Mouse (Mus musculus): Measurements from ENCODE around the gene Gm3854.

DNA sequence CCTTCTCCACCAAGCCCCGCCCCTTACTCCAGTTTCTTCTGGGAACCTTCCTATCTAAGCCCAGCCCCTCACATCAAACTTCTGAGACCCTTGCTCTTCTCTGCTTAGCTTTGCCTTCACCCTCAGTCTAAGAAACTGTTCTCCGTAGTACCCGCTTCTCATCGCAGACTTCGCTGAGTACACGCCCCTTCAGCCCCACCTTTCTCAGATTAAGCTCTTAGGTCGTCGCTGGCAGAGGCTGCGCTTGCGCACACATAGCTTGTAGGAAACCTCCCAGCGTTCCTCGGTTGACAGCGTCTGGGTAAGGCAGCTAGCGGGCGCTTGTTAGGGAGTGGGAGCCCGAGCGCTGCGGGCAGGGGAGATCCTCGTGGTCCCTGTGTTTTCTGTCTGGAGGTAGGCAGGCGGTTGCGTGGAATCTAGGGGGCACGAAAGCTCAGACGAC is 19.5 kb downstream of the Gm3854 start, which contains the start of gene Zfp78:
- 0 out of 2 replicates have a peak, but pooled peaks have one; percentile 21 for TF ChIP-seq CTCF (IDR thresholded peaks at IDR 0.05; ENCODE audit: borderline replicate concordance, control insufficient read depth, extremely low read depth, insufficient read depth, low read length, poor library complexity)
- peak; percentile 43; the same call in 1 of the 2 replicates for TF ChIP-seq POLR2A (IDR thresholded peaks at IDR 0.05; ENCODE audit: control insufficient read depth, extremely low read depth, insufficient read depth, low read length, poor library complexity)
